9 mouse cellular contexts compared by ENCODE assay signal in genomic region chr1:52166652-52167220, GRCm38 (mm10). TPM values are rescaled to one million over a fixed set of nuclear protein-coding genes. Genes with fewer than 3 reads are reported as not detected.
DNase-seq lines count a peak whose midpoint lies in the region; ATAC-seq and TF ChIP-seq lines count a peak whose summit lies in the region.
"Had no signal": no experiment of that assay in that cellular context is flagged by ENCODE, and none has a peak within 500 bp of the region (broad histone marks: within the 10 kb centered on the region; RNA-seq: fewer than 3 reads in every experiment).

No protein-coding gene starts in this region.

- H3K9ac ChIP-seq in kidney, embryonic 15.5 days, result no peak overlapping the region
- no peak overlapping the region for H3K9ac ChIP-seq in liver, postnatal 0 days (replicated peaks)
- H3K9ac ChIP-seq: midbrain, embryonic 15.5 days had no signal

- no peaks in the 10 kb centered on the region for H3K27me3 ChIP-seq in kidney, embryonic 15.5 days
- no peaks in the 10 kb centered on the region for H3K27me3 ChIP-seq in liver, postnatal 0 days (ENCODE audit: insufficient read depth, low read length)
- H3K27me3 ChIP-seq: midbrain, embryonic 15.5 days had no signal

- peak; percentile 69 for ATAC-seq in kidney, embryonic 15.5 days (replicated peaks; ENCODE audit: low FRiP score)
- ATAC-seq in activated CD4-positive, CD25-positive, alpha-beta regulatory T cell, adult 4 months, result peak; percentile 26
- ATAC-seq in liver, postnatal 0 days, result peak; percentile 35; the same call in 1 of the 2 replicates
- ATAC-seq: midbrain, embryonic 15.5 days had no signal

- peaks cover 3% of the 10 kb centered on the region; the same call in 1 of the 2 replicates for H3K4me1 ChIP-seq in kidney, embryonic 15.5 days
- H3K4me1 ChIP-seq in liver, postnatal 0 days (ENCODE audit: insufficient read depth), result no peaks in the 10 kb centered on the region
- H3K4me1 ChIP-seq: midbrain, embryonic 15.5 days had no signal

- no peak overlapping the region for H3K4me3 ChIP-seq in kidney, embryonic 15.5 days (replicated peaks)
- H3K4me3 ChIP-seq in liver, postnatal 0 days (ENCODE audit: low read depth, low read length), result no peak overlapping the region
- H3K4me3 ChIP-seq: midbrain, embryonic 15.5 days had no signal

- no peaks in the 10 kb centered on the region for H3K9me3 ChIP-seq in kidney, embryonic 15.5 days (replicated peaks)
- no peaks in the 10 kb centered on the region for H3K9me3 ChIP-seq in liver, postnatal 0 days (ENCODE audit: low read length)
- H3K9me3 ChIP-seq: midbrain, embryonic 15.5 days had no signal

- 0 out of 2 replicates have a peak overlapping the region, but pooled peaks have one; percentile 17 for H3K4me2 ChIP-seq in kidney, embryonic 15.5 days
- no peak overlapping the region for H3K4me2 ChIP-seq in liver, postnatal 0 days (ENCODE audit: low read depth, low read length)
- H3K4me2 ChIP-seq: midbrain, embryonic 15.5 days had no signal

- no peak for TF ChIP-seq EP300 in liver, postnatal 0 days (IDR thresholded peaks at IDR 0.05; ENCODE audit: low read depth)

- DNase-seq in kidney, adult 8-10 months, result no peak
- DNase-seq in heart, adult 9 months (ENCODE audit: low spot score in 2 of 2), result peak; percentile 34 to 45
- DNase-seq in liver, postnatal 0 days, result peak; percentile 42
- DNase-seq in cerebellum, adult 11-12 months, result no peak
- DNase-seq in layer of hippocampus, adult 11-12 months (ENCODE audit: low spot score), result no peak
- DNase-seq: embryo, embryonic 11 days had no signal

- no peaks in the 10 kb centered on the region for H3K36me3 ChIP-seq in kidney, embryonic 15.5 days
- H3K36me3 ChIP-seq in liver, postnatal 0 days (replicated peaks; ENCODE audit: insufficient read depth, low read length), result peaks cover 36% of the 10 kb centered on the region
- H3K36me3 ChIP-seq: midbrain, embryonic 15.5 days had no signal

- H3K27ac ChIP-seq in kidney, embryonic 15.5 days, result peak overlapping the region; percentile 34; the same call in 1 of the 2 replicates
- no peak overlapping the region for H3K27ac ChIP-seq in liver, postnatal 0 days (ENCODE audit: low read depth)
- H3K27ac ChIP-seq: midbrain, embryonic 15.5 days had no signal

- WGBS in kidney, embryonic 15.5 days, result 50% methylated on average over 14 of the region's 14 CpGs
- 51% methylated on average over 14 of the region's 14 CpGs for WGBS in liver, postnatal 0 days (ENCODE audit: insufficient replicate concordance)

- no peak for TF ChIP-seq CTCF in liver, postnatal 0 days (IDR thresholded peaks at IDR 0.05; ENCODE audit: low read depth)

RNA-seq across cellular contexts. Expression of gene Stat1, which starts 47.5 kb away (rescaled TPM):
- 18.8 and 20.4 TPM in 2 replicates for polyA plus RNA-seq in kidney, embryonic 15.5 days (2015; fragmentation: Nextera tagmentation; extraction: Ambion mirVana)
- polyA plus RNA-seq in activated CD4-positive, CD25-positive, alpha-beta regulatory T cell, adult 4 months (2017; shearing (Covaris generic)), result 100 to 1,000 TPM; 697 to 904 TPM
- 31.2 and 33.7 TPM in 2 replicates for polyA plus RNA-seq in liver, postnatal 0 days (2015; fragmentation: Nextera tagmentation; extraction: Ambion mirVana)

Comparison
In these comparisons a context has a peak if more than half of its experiments do, and no peak if none do; other contexts are left out.
1. DNase-seq: peak in heart, adult 9 months (2 of 2) and liver, postnatal 0 days (single experiment); none in kidney, adult 8-10 months (0 of 2), cerebellum, adult 11-12 months (single experiment) and layer of hippocampus, adult 11-12 months (single experiment).
2. RNA of gene Stat1, which starts 47.5 kb away (polyA plus RNA-seq): 697 to 904 TPM in activated CD4-positive, CD25-positive, alpha-beta regulatory T cell, adult 4 months; 31.2 to 33.7 TPM in liver, postnatal 0 days and 18.8 to 20.4 TPM in kidney, embryonic 15.5 days; every median in the first group is over 10 times any median in the second.
3. Peak in every context shown above with its lines, with median percentiles within 50 percentile points of each other: ATAC-seq.